Mouse (Mus musculus): ENCODE results near the gene Nup54. TPM values are rescaled to one million over a fixed set of nuclear protein-coding genes. Genes with fewer than 3 reads are reported as not detected.
A peak's percentile ranks its signal among the peaks of the same experiment; 100 is the strongest.

Gene Nup54
- 46.2 and 59.8 TPM in 2 replicates for polyA plus RNA-seq (2016; fragmentation: Nextera tagmentation; extraction: Ambion mirVana)

- under 1% methylated on average over 34 of the region's 34 CpGs for WGBS
- Histone ChIP-seq H3K9ac (peak within 1 kb of the TSS; percentile 94), H3K27me3 (no peaks in the 10 kb centered on the region), H3K9me3 (replicated peaks) (no peaks in the 10 kb centered on the region), H3K27ac (peak within 1 kb of the TSS; percentile 86), H3K36me3 (no peaks in the 10 kb centered on the region), H3K4me1 (peaks cover 12% of the 10 kb centered on the region), H3K4me2 (replicated peaks) (peak within 1 kb of the TSS; percentile 83), H3K4me3 (peak within 1 kb of the TSS; percentile 97)
- ATAC-seq (ENCODE audit: low FRiP score): peak; percentile 99
Measured at GRCm38 (mm10) chr5:92435025-92435584, at the start of gene Nup54. Gene Nup54, minus strand, starts transcription at chr5:92435219.

DNA sequence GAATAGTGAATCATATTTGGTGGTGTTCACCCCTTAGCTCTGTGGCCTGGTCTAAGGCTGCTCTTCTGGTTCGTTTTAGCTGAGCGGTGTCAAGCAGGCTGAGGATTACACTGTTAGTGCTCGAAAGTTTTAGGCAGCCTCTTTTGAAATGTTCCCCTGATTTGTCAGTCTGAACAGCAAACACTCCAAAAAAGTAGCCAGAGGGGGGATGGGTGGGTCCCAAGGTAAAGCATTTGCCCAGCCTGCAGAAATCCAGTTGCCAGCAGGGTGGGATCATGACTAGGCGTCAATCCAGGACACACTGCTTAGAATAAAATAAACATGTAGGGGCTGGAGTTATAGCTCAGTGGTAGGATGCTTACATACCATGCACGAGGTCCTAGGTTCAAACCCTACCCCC lies 37.8 kb upstream of the Nup54 start:
- Histone ChIP-seq H3K36me3 (peaks cover 13% of the 10 kb centered on the region), H3K4me3 (no peak overlapping the region), H3K9ac (no peak overlapping the region), H3K4me2 (replicated peaks) (no peak overlapping the region), H3K27ac (no peak overlapping the region), H3K27me3 (no peaks in the 10 kb centered on the region), H3K4me1 (no peaks in the 10 kb centered on the region), H3K9me3 (replicated peaks) (no peaks in the 10 kb centered on the region)
- WGBS: 84% methylated on average over 5 of the region's 5 CpGs
- no peak for ATAC-seq (ENCODE audit: low FRiP score)

- WGBS: 90% methylated on average over 4 of the region's 4 CpGs
- no peak overlapping the region for H3K9ac ChIP-seq
- no peak overlapping the region for H3K4me3 ChIP-seq
- H3K9me3 ChIP-seq (replicated peaks): no peaks in the 10 kb centered on the region
- no peaks in the 10 kb centered on the region for H3K27me3 ChIP-seq
- H3K36me3 ChIP-seq: peaks cover 13% of the 10 kb centered on the region
- no peak for ATAC-seq (ENCODE audit: low FRiP score)
- H3K27ac ChIP-seq: no peak overlapping the region
- H3K4me2 ChIP-seq (replicated peaks): no peak overlapping the region
- H3K4me1 ChIP-seq: no peaks in the 10 kb centered on the region
Measured at GRCm38 (mm10) chr5:92471531-92471930, 36.5 kb upstream of the Nup54 start.

- H3K27me3 ChIP-seq: no peaks in the 10 kb centered on the region
- H3K9ac ChIP-seq: no peak overlapping the region
- H3K4me2 ChIP-seq (replicated peaks): no peak overlapping the region
- no peak overlapping the region for H3K4me3 ChIP-seq
- H3K9me3 ChIP-seq (replicated peaks): no peaks in the 10 kb centered on the region
- no peak overlapping the region for H3K27ac ChIP-seq
- ATAC-seq (ENCODE audit: low FRiP score): no peak
- H3K36me3 ChIP-seq: peaks cover 9% of the 10 kb centered on the region
- H3K4me1 ChIP-seq: no peaks in the 10 kb centered on the region
- 92% methylated on average over 18 of the region's 18 CpGs for WGBS
Measured at GRCm38 (mm10) chr5:92469201-92470130, 34.4 kb upstream of the Nup54 start.

DNA sequence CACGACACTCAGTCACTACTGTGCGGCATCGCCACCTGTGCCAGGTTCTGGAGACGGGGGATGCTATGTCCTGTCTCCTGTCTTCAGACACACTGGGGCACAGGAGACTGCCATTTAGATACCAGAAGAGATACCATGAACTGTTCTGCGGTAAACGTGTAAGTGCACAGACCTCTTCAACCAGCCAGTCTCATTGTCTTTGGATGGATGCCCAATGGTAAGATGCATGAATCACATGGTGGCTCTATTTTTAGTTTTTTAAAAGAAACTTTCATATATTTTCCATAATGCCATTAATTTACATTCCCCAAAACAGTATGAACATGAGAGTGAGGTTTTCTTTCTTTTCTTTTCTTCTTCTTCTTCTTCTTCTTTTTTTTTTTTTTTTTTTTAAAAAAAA lies 33.2 kb upstream of the Nup54 start:
- Histone ChIP-seq H3K4me1 (no peaks in the 10 kb centered on the region), H3K4me2 (replicated peaks) (no peak overlapping the region), H3K9me3 (replicated peaks) (no peaks in the 10 kb centered on the region), H3K27me3 (no peaks in the 10 kb centered on the region), H3K4me3 (no peak overlapping the region), H3K9ac (no peak overlapping the region), H3K36me3 (peaks cover 9% of the 10 kb centered on the region), H3K27ac (no peak overlapping the region)
- ATAC-seq (ENCODE audit: low FRiP score): no peak
- 91% methylated on average over 6 of the region's 6 CpGs for WGBS

- no peak overlapping the region for H3K4me3 ChIP-seq
- H3K9me3 ChIP-seq (replicated peaks): no peaks in the 10 kb centered on the region
- no peak overlapping the region for H3K4me2 ChIP-seq (replicated peaks)
- no peak overlapping the region for H3K27ac ChIP-seq
- H3K36me3 ChIP-seq: peaks cover 6% of the 10 kb centered on the region
- ATAC-seq (ENCODE audit: low FRiP score): no peak
- WGBS: 88% methylated on average over 8 of the region's 8 CpGs
- H3K27me3 ChIP-seq: no peaks in the 10 kb centered on the region
- no peak overlapping the region for H3K9ac ChIP-seq
- no peaks in the 10 kb centered on the region for H3K4me1 ChIP-seq
Measured at GRCm38 (mm10) chr5:92467102-92467766, 32.2 kb upstream of the Nup54 start.

DNA sequence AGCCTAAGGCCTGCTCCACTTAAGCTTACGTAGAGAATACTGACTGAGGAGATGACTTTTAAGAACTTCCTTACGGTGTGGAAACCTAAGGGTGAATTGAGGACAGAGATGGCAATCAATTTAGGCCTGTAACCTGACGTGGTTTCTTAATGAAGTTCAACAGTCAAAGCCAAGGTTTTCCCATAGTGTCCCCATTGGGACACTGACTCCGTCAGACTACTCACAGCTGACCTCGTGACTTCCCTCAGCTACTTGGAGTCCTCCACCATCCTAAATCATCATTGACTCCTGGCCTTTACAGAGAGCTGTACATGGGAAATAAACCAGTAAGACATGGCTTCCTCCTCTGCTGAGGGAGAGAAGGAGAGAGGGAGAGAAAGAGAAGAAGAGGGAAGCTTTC lies 30.5 kb upstream of the Nup54 start:
- no peaks in the 10 kb centered on the region for H3K4me1 ChIP-seq
- no peaks in the 10 kb centered on the region for H3K9me3 ChIP-seq (replicated peaks)
- H3K36me3 ChIP-seq: peaks cover 10% of the 10 kb centered on the region
- ATAC-seq (ENCODE audit: low FRiP score): no peak
- WGBS: 84% methylated on average over 5 of the region's 5 CpGs
- no peak overlapping the region for H3K4me3 ChIP-seq
- H3K9ac ChIP-seq: no peak overlapping the region
- H3K27me3 ChIP-seq: no peaks in the 10 kb centered on the region
- H3K4me2 ChIP-seq (replicated peaks): no peak overlapping the region
- no peak overlapping the region for H3K27ac ChIP-seq

DNA sequence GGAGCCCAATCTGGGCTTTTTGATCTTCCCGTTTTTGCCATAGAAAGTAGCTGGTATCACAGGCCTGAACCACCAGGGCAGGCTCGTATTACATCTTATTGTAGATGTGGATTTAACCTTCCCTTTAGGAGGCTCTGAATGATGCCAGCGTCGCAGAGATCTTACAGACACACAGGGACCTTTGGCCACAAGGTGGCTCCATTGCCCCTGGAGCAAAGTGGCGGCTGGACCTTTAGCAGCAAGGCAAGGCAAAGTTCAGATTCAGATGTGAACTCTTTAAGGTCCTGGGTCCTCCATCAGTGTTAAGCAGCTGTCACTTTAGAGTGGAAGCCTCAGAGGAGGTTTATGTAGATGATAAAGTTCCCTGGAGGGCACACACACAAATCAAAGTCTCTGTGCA lies 26.3 kb upstream of the Nup54 start:
- Histone ChIP-seq H3K4me1 (no peaks in the 10 kb centered on the region), H3K4me2 (replicated peaks) (no peak overlapping the region), H3K27ac (no peak overlapping the region), H3K4me3 (no peak overlapping the region), H3K9ac (no peak overlapping the region), H3K9me3 (replicated peaks) (no peaks in the 10 kb centered on the region), H3K27me3 (no peaks in the 10 kb centered on the region), H3K36me3 (peaks cover 20% of the 10 kb centered on the region)
- no peak for ATAC-seq (ENCODE audit: low FRiP score)
- 23% methylated on average over 5 of the region's 5 CpGs for WGBS

GRCm38 (mm10) chr5:92458726-92459125 lies 23.7 kb upstream of the Nup54 start:
- H3K36me3 ChIP-seq: peaks cover 35% of the 10 kb centered on the region
- H3K9ac ChIP-seq: no peak overlapping the region
- ATAC-seq (ENCODE audit: low FRiP score): no peak
- 45% methylated on average over 5 of the region's 5 CpGs for WGBS
- H3K27ac ChIP-seq: no peak overlapping the region
- H3K9me3 ChIP-seq (replicated peaks): no peaks in the 10 kb centered on the region
- no peaks in the 10 kb centered on the region for H3K27me3 ChIP-seq
- H3K4me3 ChIP-seq: no peak overlapping the region
- no peaks in the 10 kb centered on the region for H3K4me1 ChIP-seq
- no peak overlapping the region for H3K4me2 ChIP-seq (replicated peaks)

- Histone ChIP-seq H3K36me3 (peaks cover 45% of the 10 kb centered on the region), H3K27ac (no peak overlapping the region), H3K4me3 (no peak overlapping the region), H3K4me1 (no peaks in the 10 kb centered on the region), H3K4me2 (replicated peaks) (no peak overlapping the region), H3K9me3 (replicated peaks) (no peaks in the 10 kb centered on the region), H3K27me3 (no peaks in the 10 kb centered on the region), H3K9ac (no peak overlapping the region)
- ATAC-seq (ENCODE audit: low FRiP score): no peak
- WGBS: 79% methylated on average over 2 of the region's 2 CpGs
Measured at GRCm38 (mm10) chr5:92457410-92457809, 22.4 kb upstream of the Nup54 start.

- Histone ChIP-seq H3K9ac (no peak overlapping the region), H3K4me1 (no peaks in the 10 kb centered on the region), H3K4me3 (no peak overlapping the region), H3K9me3 (replicated peaks) (no peaks in the 10 kb centered on the region), H3K4me2 (replicated peaks) (no peak overlapping the region), H3K36me3 (peaks cover 75% of the 10 kb centered on the region), H3K27ac (no peak overlapping the region), H3K27me3 (no peaks in the 10 kb centered on the region)
- no peak for ATAC-seq (ENCODE audit: low FRiP score)
- WGBS: 90% methylated on average over 5 of the region's 5 CpGs
Measured at GRCm38 (mm10) chr5:92452876-92453275, 17.9 kb upstream of the Nup54 start.

- 92% methylated on average over 5 of the region's 5 CpGs for WGBS
- Histone ChIP-seq H3K4me2 (replicated peaks) (no peak overlapping the region), H3K9ac (no peak overlapping the region), H3K36me3 (peaks cover 66% of the 10 kb centered on the region), H3K4me3 (no peak overlapping the region), H3K27me3 (no peaks in the 10 kb centered on the region), H3K9me3 (replicated peaks) (no peaks in the 10 kb centered on the region), H3K4me1 (no peaks in the 10 kb centered on the region), H3K27ac (no peak overlapping the region)
- no peak for ATAC-seq (ENCODE audit: low FRiP score)
Measured at GRCm38 (mm10) chr5:92446736-92447135, 11.7 kb upstream of the Nup54 start.
